Mouse (Mus musculus): ENCODE data around the gene Fam186a. TPM values are rescaled to one million over a fixed set of nuclear protein-coding genes. Genes with fewer than 3 reads are reported as not detected.
"Not testable (repeated sequence)": the region's sequence is repeated elsewhere in the genome, so short reads cannot be mapped to it uniquely, and the experiment has no call there.

The Fam186a gene
- total and polyA plus RNA-seq, 3 experiments, result not detected

- peaks cover 6 to 20% of the 10 kb centered on the region in 2 experiments; a peak in 3 of 4 replicates for H3K27me3 ChIP-seq (ENCODE audit: control insufficient read depth in 1 of 2, insufficient read depth in 2 of 2, low read length in 2 of 2)
- DNase-seq (ENCODE audit: low read depth, low spot score), result peak; percentile 59
- no peak overlapping the region for H3K27ac ChIP-seq (ENCODE audit: control insufficient read depth, low read depth, low read length)
- peaks cover 28% of the 10 kb centered on the region for H3K79me2 ChIP-seq (ENCODE audit: control insufficient read depth, insufficient read depth, low read length, poor library complexity)
- TF ChIP-seq HCFC1 (IDR thresholded peaks at IDR 0.05; ENCODE audit: low read depth, low read length) (no peak), EP300 (IDR thresholded peaks at IDR 0.05; ENCODE audit: low read depth in 1 of 2, low read length in 2 of 2) (no peak), RCOR1 (IDR thresholded peaks at IDR 0.05; ENCODE audit: low read depth, low read length) (0 out of 2 replicates have a peak, but pooled peaks have one; percentile 12), CHD2 (IDR thresholded peaks at IDR 0.05; ENCODE audit: low read length) (no peak), RAD21 (IDR thresholded peaks at IDR 0.05; ENCODE audit: low read depth, low read length) (no peak)
- H3K4me3 ChIP-seq (ENCODE audit: control insufficient read depth in 1 of 2, insufficient read depth in 1 of 2, low read depth in 2 of 2, low read length in 2 of 2), result no peak overlapping the region
- H3K4me1 ChIP-seq (ENCODE audit: control insufficient read depth in 1 of 2, insufficient read depth in 2 of 2, low read length in 2 of 2), result peaks cover 7 to 17% of the 10 kb centered on the region in 2 experiments
- peaks cover 0 to 28% of the 10 kb centered on the region in 2 experiments; a peak in 3 of 4 replicates for H3K36me3 ChIP-seq (ENCODE audit: control insufficient read depth in 1 of 2, insufficient read depth in 2 of 2, low read length in 2 of 2)
- no peaks in the 10 kb centered on the region for H3K9me3 ChIP-seq (replicated peaks; ENCODE audit: insufficient read depth, low read length)
- no peak overlapping the region for H3K9ac ChIP-seq (ENCODE audit: control insufficient read depth, low read depth, low read length, poor library complexity, severe bottlenecking)
These were observed 3.7 kb upstream of the Fam186a start for GRCm38 (mm10) chr15:99970606-99971005.

DNA sequence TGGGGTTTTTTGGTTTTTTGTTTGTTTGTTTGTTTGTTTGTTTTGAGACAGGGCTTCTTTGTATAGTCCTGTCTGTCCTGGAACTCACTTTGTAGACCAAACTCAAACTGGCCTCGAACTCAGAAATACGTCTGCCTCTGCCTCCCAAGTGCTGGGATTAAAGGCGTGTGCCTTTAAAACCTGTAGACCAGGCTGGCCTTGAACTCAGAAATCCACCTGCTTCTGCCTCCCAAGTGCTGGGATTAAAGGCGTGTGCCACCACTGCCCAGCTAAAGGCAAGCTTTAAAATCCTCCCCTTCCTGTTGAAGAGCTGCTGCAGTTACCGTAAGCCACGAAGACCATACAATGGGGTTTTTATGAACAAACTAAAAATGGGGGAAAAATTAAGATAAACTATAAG, 2.9 kb upstream of the Fam186a start, which contains the start of gene Larp4:
TSS of gene Larp4 (plus strand) at position 301 of the 400 bp plus-strand sequence.
- Histone ChIP-seq H3K27me3 (ENCODE audit: control insufficient read depth in 1 of 2, insufficient read depth in 2 of 2, low read length in 2 of 2) (peaks cover 10 to 25% of the 10 kb centered on the region in 2 experiments), H3K79me2 (ENCODE audit: control insufficient read depth, insufficient read depth, low read length, poor library complexity) (peaks cover 20% of the 10 kb centered on the region), H3K4me1 (ENCODE audit: control insufficient read depth in 1 of 2, insufficient read depth in 2 of 2, low read length in 2 of 2) (peaks cover 7 to 11% of the 10 kb centered on the region in 2 experiments), H3K36me3 (ENCODE audit: control insufficient read depth in 1 of 2, insufficient read depth in 2 of 2, low read length in 2 of 2) (peaks cover 0 to 20% of the 10 kb centered on the region in 2 experiments; a peak in 3 of 4 replicates)
- not testable (repeated sequence) for H3K27ac ChIP-seq (ENCODE audit: control insufficient read depth, low read depth, low read length); H3K9me3 ChIP-seq (replicated peaks; ENCODE audit: insufficient read depth, low read length); H3K4me3 ChIP-seq (ENCODE audit: control insufficient read depth in 1 of 2, insufficient read depth in 1 of 2, low read depth in 2 of 2, low read length in 2 of 2); H3K9ac ChIP-seq (ENCODE audit: control insufficient read depth, low read depth, low read length, poor library complexity, severe bottlenecking); DNase-seq (ENCODE audit: low read depth, low spot score)

- Histone ChIP-seq H3K9me3 (replicated peaks; ENCODE audit: insufficient read depth, low read length) (no peaks in the 10 kb centered on the region), H3K4me3 (ENCODE audit: control insufficient read depth in 1 of 2, insufficient read depth in 1 of 2, low read depth in 2 of 2, low read length in 2 of 2) (no peak overlapping the region)
- TF ChIP-seq EP300 (IDR thresholded peaks at IDR 0.05; ENCODE audit: low read depth in 1 of 2, low read length in 2 of 2) (no peak), SIN3A (IDR thresholded peaks at IDR 0.05; ENCODE audit: low read length) (no peak), MYB (IDR thresholded peaks at IDR 0.05; ENCODE audit: low read depth, low read length) (no peak), ZKSCAN1 (IDR thresholded peaks at IDR 0.05; ENCODE audit: low read depth, low read length) (no peak), RCOR1 (IDR thresholded peaks at IDR 0.05; ENCODE audit: low read depth, low read length) (no peak), CHD1 (IDR thresholded peaks at IDR 0.05; ENCODE audit: low read depth, low read length) (no peak), MXI1 (IDR thresholded peaks at IDR 0.05; ENCODE audit: low read depth, low read length) (no peak), ZNF384 (IDR thresholded peaks at IDR 0.05; ENCODE audit: low read depth, low read length) (no peak), TBP (IDR thresholded peaks at IDR 0.05; ENCODE audit: low read depth, low read length) (no peak), GABPA (IDR thresholded peaks at IDR 0.05; ENCODE audit: low read depth, low read length) (no peak), MAFK (IDR thresholded peaks at IDR 0.05; ENCODE audit: borderline replicate concordance, low read depth, low read length) (no peak), UBTF (IDR thresholded peaks at IDR 0.05; ENCODE audit: borderline replicate concordance, insufficient read depth, low read depth, low read length) (no peak), HCFC1 (IDR thresholded peaks at IDR 0.05; ENCODE audit: low read depth, low read length) (no peak), MEF2A (IDR thresholded peaks at IDR 0.05; ENCODE audit: extremely low read depth, insufficient replicate concordance, low read depth, low read length, poor library complexity, severe bottlenecking) (no peak), ZC3H11A (IDR thresholded peaks at IDR 0.05; ENCODE audit: low read depth, low read length) (no peak), MAX (IDR thresholded peaks at IDR 0.05; ENCODE audit: low read length) (no peak), ZMIZ1 (IDR thresholded peaks at IDR 0.05; ENCODE audit: low read depth, low read length) (no peak), MAZ (IDR thresholded peaks at IDR 0.05; ENCODE audit: low read depth, low read length) (no peak)
These were observed 1.6 kb downstream of the Fam186a start for GRCm38 (mm10) chr15:99965103-99965775.

More at GRCm38 (mm10) chr15:99965103-99965775, 1.6 kb downstream of the Fam186a start:
- Histone ChIP-seq H3K9ac (ENCODE audit: control insufficient read depth, low read depth, low read length, poor library complexity, severe bottlenecking) (no peak overlapping the region), H3K79me2 (ENCODE audit: control insufficient read depth, insufficient read depth, low read length, poor library complexity) (no peaks in the 10 kb centered on the region), H3K36me3 (ENCODE audit: control insufficient read depth in 1 of 2, insufficient read depth in 2 of 2, low read length in 2 of 2) (no peaks in the 10 kb centered on the region), H3K27ac (ENCODE audit: control insufficient read depth, low read depth, low read length) (no peak overlapping the region), H3K4me1 (ENCODE audit: control insufficient read depth in 1 of 2, insufficient read depth in 2 of 2, low read length in 2 of 2) (no peaks in the 10 kb centered on the region), H3K27me3 (ENCODE audit: control insufficient read depth in 1 of 2, insufficient read depth in 2 of 2, low read length in 2 of 2) (peaks cover 31 to 57% of the 10 kb centered on the region in 2 experiments)
- DNase-seq (ENCODE audit: low read depth, low spot score), result no peak

Measured in MEL (cell line).